Mouse (Mus musculus) neural tube, embryonic 11.5 days (tissue): Measurements from ENCODE around the gene Gse1. TPM values are rescaled to one million over a fixed set of nuclear protein-coding genes. Genes with fewer than 3 reads are reported as not detected.

Source experiments
- ATAC-seq: fragments of 200-750 bp; cut with Nextera tagmentation; 2 replicates; pipeline ENCODE4 v1.8.0; 2017; ENCODE audit warnings: moderate number of reproducible peaks, mild to moderate bottlenecking, moderate TSS enrichment, moderate library complexity; ENCODE audit not compliant: insufficient read depth, low FRiP score, low TSS enrichment
- DNase-seq: peaks from one replicate; pipeline ENCODE4 v3.0.0-alpha.2; 2015; ENCODE audit warnings: low spot score
- H3K27ac ChIP-seq: fragments of 300-500 bp; sonication (generic); 2 replicates; pipeline ENCODE4 v1.5.1; 2014; ENCODE audit warnings: low read depth, mild to moderate bottlenecking, low read length
- H3K27me3 ChIP-seq: fragments of 300-500 bp; sonication (generic); 2 replicates; pipeline ENCODE4 v1.6.1; 2014; ENCODE audit warnings: mild to moderate bottlenecking, low read length, mixed read lengths; ENCODE audit not compliant: control insufficient read depth, insufficient read depth
- H3K36me3 ChIP-seq: fragments of 300-500 bp; sonication (generic); 2 replicates; pipeline ENCODE4 v1.6.1; 2014; ENCODE audit warnings: mild to moderate bottlenecking, low read length, moderate library complexity, mixed read lengths; ENCODE audit not compliant: control insufficient read depth, insufficient read depth
- H3K4me1 ChIP-seq: fragments of 300-500 bp; sonication (generic); 2 replicates; pipeline ENCODE4 v1.6.1; 2014; ENCODE audit warnings: low read length, mixed read lengths; ENCODE audit not compliant: control insufficient read depth, insufficient read depth
- H3K4me2 ChIP-seq: fragments of 300-500 bp; sonication (generic); 2 replicates; pipeline ENCODE4 v1.6.1; 2014; ENCODE audit warnings: low read depth, mild to moderate bottlenecking, moderate library complexity
- H3K4me3 ChIP-seq: fragments of 300-500 bp; sonication (generic); 2 replicates; pipeline ENCODE4 v1.5.1; 2014; ENCODE audit warnings: low read depth, low read length
- H3K9ac ChIP-seq: fragments of 300-500 bp; sonication (generic); 2 replicates; pipeline ENCODE4 v1.6.1; 2014; ENCODE audit warnings: mild to moderate bottlenecking, low read length
- H3K9me3 ChIP-seq: fragments of 300-500 bp; sonication (generic); 2 replicates; pipeline ENCODE4 v1.6.1; 2016; ENCODE audit warnings: low read length; ENCODE audit not compliant: control insufficient read depth
- WGBS: fragments of 180-500 bp; shearing (Covaris S2); extraction: QIAGEN DNeasy Blood & Tissue Kit; methylation state at CpG from one replicate; pipeline ENCODE4 v1.1.7; 2014; 5-methylcytosine and 5-hydroxymethylcytosine counted together
- polyA plus RNA-seq: library from polyadenylated mRNA; unstranded; fragments of >200 nt; fragmentation: Nextera tagmentation; extraction: Ambion mirVana; gene quantifications from 2 replicates; pipeline ENCODE4 v1.2.1, GENCODE M21; 2014

Gene Gse1
- polyA plus RNA-seq, 1 experiment from 2014 or later: 33.5 TPM

GRCm38 (mm10) chr8:120495461-120495860 lies 267.2 kb downstream of the Gse1 start:
- Histone ChIP-seq H3K4me1 (peaks cover 86% of the 10 kb centered on the region), H3K36me3 (no peaks in the 10 kb centered on the region), H3K27ac (no peak overlapping the region), H3K4me2 (no peak overlapping the region), H3K9ac (no peak overlapping the region), H3K9me3 (no peaks in the 10 kb centered on the region), H3K4me3 (no peak overlapping the region), H3K27me3 (no peaks in the 10 kb centered on the region)
- DNase-seq (no peak), ATAC-seq (no peak)
- 53% methylated on average over 5 of the region's 5 CpGs for WGBS

- Histone ChIP-seq H3K4me1 (peaks cover 77% of the 10 kb centered on the region), H3K9me3 (no peaks in the 10 kb centered on the region), H3K27me3 (no peaks in the 10 kb centered on the region), H3K27ac (no peak overlapping the region; the same call in 1 of the 2 replicates), H3K9ac (no peak overlapping the region), H3K4me2 (no peak overlapping the region), H3K36me3 (no peaks in the 10 kb centered on the region), H3K4me3 (no peak overlapping the region)
- no peak for ATAC-seq
- WGBS: 97% methylated on average over 15 of the region's 15 CpGs
- no peak for DNase-seq
These were observed 268.2 kb downstream of the Gse1 start for GRCm38 (mm10) chr8:120496478-120496877.

- no peak overlapping the region for H3K4me3 ChIP-seq
- no peaks in the 10 kb centered on the region for H3K27me3 ChIP-seq
- peak overlapping the region; percentile 31 for H3K4me2 ChIP-seq
- no peaks in the 10 kb centered on the region for H3K9me3 ChIP-seq
- H3K4me1 ChIP-seq: peaks cover 73% of the 10 kb centered on the region
- ATAC-seq (peak; percentile 49; the same call in 1 of the 2 replicates), DNase-seq (peak; percentile 52)
- no peak overlapping the region; the same call in 1 of the 2 replicates for H3K9ac ChIP-seq
- peak overlapping the region; percentile 61 for H3K27ac ChIP-seq
- WGBS: 10% methylated on average over 11 of the region's 11 CpGs
- H3K36me3 ChIP-seq: no peaks in the 10 kb centered on the region
These were observed 269.3 kb downstream of the Gse1 start for GRCm38 (mm10) chr8:120497503-120497946.

- Histone ChIP-seq H3K27ac (peak overlapping the region; percentile 61), H3K4me1 (peaks cover 73% of the 10 kb centered on the region), H3K36me3 (no peaks in the 10 kb centered on the region), H3K4me2 (peak overlapping the region; percentile 31), H3K4me3 (0 out of 2 replicates have a peak overlapping the region, but pooled peaks have one; percentile 7), H3K9ac (peak overlapping the region; percentile 23; the same call in 1 of the 2 replicates), H3K9me3 (no peaks in the 10 kb centered on the region), H3K27me3 (no peaks in the 10 kb centered on the region)
- ATAC-seq: peak; percentile 25; the same call in 1 of the 2 replicates
- DNase-seq: no peak
- WGBS: 22% methylated on average over 4 of the region's 4 CpGs
These were observed 270.1 kb downstream of the Gse1 start for GRCm38 (mm10) chr8:120498349-120498831.

GRCm38 (mm10) chr8:120498926-120499605 lies 270.8 kb downstream of the Gse1 start:
- peak overlapping the region; percentile 61 for H3K27ac ChIP-seq
- H3K9ac ChIP-seq: no peak overlapping the region
- DNase-seq (peak; percentile 33), ATAC-seq (no peak)
- H3K36me3 ChIP-seq: no peaks in the 10 kb centered on the region
- no peaks in the 10 kb centered on the region for H3K9me3 ChIP-seq
- H3K27me3 ChIP-seq: no peaks in the 10 kb centered on the region
- 0 out of 2 replicates have a peak overlapping the region, but pooled peaks have one; percentile 7 for H3K4me3 ChIP-seq
- 21% methylated on average over 9 of the region's 9 CpGs for WGBS
- H3K4me2 ChIP-seq: peak overlapping the region; percentile 31
- peaks cover 72% of the 10 kb centered on the region for H3K4me1 ChIP-seq

GRCm38 (mm10) chr8:120500701-120501261 lies 272.5 kb downstream of the Gse1 start:
- H3K27me3 ChIP-seq: no peaks in the 10 kb centered on the region
- no peaks in the 10 kb centered on the region for H3K36me3 ChIP-seq
- no peak for DNase-seq
- H3K4me2 ChIP-seq: no peak overlapping the region
- ATAC-seq: no peak
- H3K9me3 ChIP-seq: no peaks in the 10 kb centered on the region
- no peak overlapping the region for H3K27ac ChIP-seq
- H3K9ac ChIP-seq: no peak overlapping the region
- WGBS: 79% methylated on average over 8 of the region's 8 CpGs
- H3K4me1 ChIP-seq: peaks cover 73% of the 10 kb centered on the region
- H3K4me3 ChIP-seq: no peak overlapping the region

- no peak for ATAC-seq
- WGBS: 84% methylated on average over 5 of the region's 5 CpGs
- H3K4me2 ChIP-seq: no peak overlapping the region
- H3K36me3 ChIP-seq: no peaks in the 10 kb centered on the region
- H3K9me3 ChIP-seq: no peaks in the 10 kb centered on the region
- H3K27ac ChIP-seq: no peak overlapping the region
- no peak overlapping the region for H3K4me3 ChIP-seq
- no peak for DNase-seq
- no peak overlapping the region for H3K9ac ChIP-seq
- no peaks in the 10 kb centered on the region for H3K27me3 ChIP-seq
- peaks cover 79% of the 10 kb centered on the region for H3K4me1 ChIP-seq
These were observed 273.2 kb downstream of the Gse1 start for GRCm38 (mm10) chr8:120501426-120501825.

- Histone ChIP-seq H3K4me3 (no peak overlapping the region), H3K27me3 (no peaks in the 10 kb centered on the region), H3K9ac (no peak overlapping the region), H3K27ac (no peak overlapping the region), H3K4me2 (no peak overlapping the region), H3K4me1 (peaks cover 77% of the 10 kb centered on the region), H3K9me3 (no peaks in the 10 kb centered on the region), H3K36me3 (no peaks in the 10 kb centered on the region)
- 65% methylated on average over 5 of the region's 5 CpGs for WGBS
- ATAC-seq (no peak), DNase-seq (no peak)
These were observed 274.2 kb downstream of the Gse1 start for GRCm38 (mm10) chr8:120502428-120502827.
